Mouse (Mus musculus): ENCODE data around the gene A630076J17Rik. TPM values are rescaled to one million over a fixed set of nuclear protein-coding genes. Genes with fewer than 3 reads are reported as not detected.
A peak's percentile ranks its signal among the peaks of the same experiment; 100 is the strongest.

The A630076J17Rik gene
- total RNA-seq, 2 experiments from 2014 or later: not detected

GRCm38 (mm10) chr3:107229822-107230221 lies 592 bp upstream of the A630076J17Rik start:
- no peak for DNase-seq (ENCODE audit: low spot score in 2 of 2)

GRCm38 (mm10) chr3:107231202-107231601 lies 788 bp downstream of the A630076J17Rik start:
- no peak for DNase-seq (ENCODE audit: low spot score in 2 of 2)

GRCm38 (mm10) chr3:107233351-107233813 lies 3.0 kb downstream of the A630076J17Rik start:
- DNase-seq (ENCODE audit: low spot score in 2 of 2): peak; percentile 81 to 88

- no peak for DNase-seq (ENCODE audit: low spot score in 2 of 2)
Measured at GRCm38 (mm10) chr3:107233945-107234344, 3.5 kb downstream of the A630076J17Rik start.

GRCm38 (mm10) chr3:107238051-107238450 lies 7.6 kb downstream of the A630076J17Rik start:
- no peak for DNase-seq (ENCODE audit: low spot score in 2 of 2)

GRCm38 (mm10) chr3:107238471-107238980 lies 8.1 kb downstream of the A630076J17Rik start:
- DNase-seq (ENCODE audit: low spot score in 2 of 2): no peak

GRCm38 (mm10) chr3:107239607-107240006 lies 9.2 kb downstream of the A630076J17Rik start, which contains the start of gene Prok1:
TSS of gene Prok1 (minus strand) at chr3:107239707.
- DNase-seq (ENCODE audit: low spot score in 2 of 2): no peak

GRCm38 (mm10) chr3:107241389-107242094 lies 11.1 kb downstream of the A630076J17Rik start:
- DNase-seq (ENCODE audit: low spot score in 2 of 2): no peak

GRCm38 (mm10) chr3:107246876-107247275 lies 16.5 kb downstream of the A630076J17Rik start:
- no peak for DNase-seq (ENCODE audit: low spot score in 2 of 2)

GRCm38 (mm10) chr3:107249042-107249441 lies 18.6 kb downstream of the A630076J17Rik start:
- no peak for DNase-seq (ENCODE audit: low spot score in 2 of 2)

GRCm38 (mm10) chr3:107250320-107250719 lies 19.9 kb downstream of the A630076J17Rik start:
- no peak for DNase-seq (ENCODE audit: low spot score in 2 of 2)

- no peak for DNase-seq (ENCODE audit: low spot score in 2 of 2)
Measured at GRCm38 (mm10) chr3:107252035-107252434, 21.6 kb downstream of the A630076J17Rik start.

- no peak for DNase-seq (ENCODE audit: low spot score in 2 of 2)
Measured at GRCm38 (mm10) chr3:107253925-107254324, 23.5 kb downstream of the A630076J17Rik start.

GRCm38 (mm10) chr3:107255992-107256391 lies 25.6 kb downstream of the A630076J17Rik start:
- DNase-seq (ENCODE audit: low spot score in 2 of 2): no peak

GRCm38 (mm10) chr3:107256724-107257123 lies 26.3 kb downstream of the A630076J17Rik start:
- DNase-seq (ENCODE audit: low spot score in 2 of 2): no peak

GRCm38 (mm10) chr3:107257924-107258323 lies 27.5 kb downstream of the A630076J17Rik start:
- no peak for DNase-seq (ENCODE audit: low spot score in 2 of 2)

GRCm38 (mm10) chr3:107260956-107261850 lies 30.8 kb downstream of the A630076J17Rik start:
- no peak for DNase-seq (ENCODE audit: low spot score in 2 of 2)

GRCm38 (mm10) chr3:107261851-107262165 lies 31.4 kb downstream of the A630076J17Rik start:
- DNase-seq (ENCODE audit: low spot score in 2 of 2): peak in 1 of 2 experiments; percentile 28

- peak in 1 of 2 experiments; percentile 17 for DNase-seq (ENCODE audit: low spot score in 2 of 2)
Measured at GRCm38 (mm10) chr3:107266814-107267345, 36.5 kb downstream of the A630076J17Rik start.

- DNase-seq (ENCODE audit: low spot score in 2 of 2): peak in 1 of 2 experiments; percentile 2
Measured at GRCm38 (mm10) chr3:107272433-107272832, 42.0 kb downstream of the A630076J17Rik start.

- peak; percentile 53 to 54 for DNase-seq (ENCODE audit: low spot score in 2 of 2)
Measured at GRCm38 (mm10) chr3:107273820-107274219, 43.4 kb downstream of the A630076J17Rik start.
